Mouse (Mus musculus) adrenal gland, adult 18-20 months (tissue): ENCODE data around the gene Sema6d. TPM values are rescaled to one million over a fixed set of nuclear protein-coding genes. Genes with fewer than 3 reads are reported as not detected.

ENCODE experiments used
- DNase-seq, 2 experiments: peaks; one replicate each; pipeline ENCODE4 v3.0.0; 2021 to 2022; ENCODE audit warnings: low spot score in 2 of 2
- long read RNA-seq, 2 experiments: library from polyadenylated mRNA; stranded (forward); transcript quantifications; one replicate each; pipeline ENCODE4 v2.0.0; 2021
- total RNA-seq, 2 experiments: library from RNA; stranded (reverse); gene quantifications; 1 replicate in 1 of 2; 2 replicates in 1 of 2; pipeline ENCODE4 v1.2.3; 2021

Gene Sema6d
- total RNA-seq: 10 to 100 TPM in 1 of 2 experiments, 1 to 10 TPM in 1; 5.9 to 10.4 TPM
- long read RNA-seq, experiment 1, partial matches to known transcripts: 1 of 1 reads
- long read RNA-seq, experiment 1, other reads (novel, unspliced or antisense): 0 of 1 reads
- long read RNA-seq, experiment 2, partial matches to known transcripts: 0 of 1 reads
- long read RNA-seq, experiment 2, other reads (novel, unspliced or antisense): 1 of 1 reads

DNA sequence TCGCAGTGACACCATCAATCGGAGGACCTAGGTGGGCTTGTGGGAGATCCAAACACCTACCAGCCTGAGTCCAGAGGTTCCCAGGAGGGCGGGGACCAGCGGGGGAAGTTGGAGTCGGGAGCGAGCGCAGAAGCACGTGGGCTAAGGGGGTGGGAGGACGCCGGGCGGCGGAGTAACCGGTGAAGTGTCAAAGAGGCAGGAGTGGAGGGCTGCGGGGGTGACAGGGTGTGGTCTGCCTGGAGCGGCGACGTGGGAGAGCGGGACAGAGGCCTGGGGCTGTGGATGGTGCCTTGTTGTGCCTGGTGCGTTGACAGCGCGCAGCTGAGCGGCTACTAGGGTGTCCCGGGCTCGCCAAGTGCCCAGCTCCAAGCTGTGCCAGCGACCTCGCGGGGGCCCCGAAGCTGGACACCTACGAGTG is at the start of gene Sema6d:
Gene Sema6d (plus strand): TSS at position 157 of the 418 bp plus-strand sequence.
- no peak for DNase-seq

DNA sequence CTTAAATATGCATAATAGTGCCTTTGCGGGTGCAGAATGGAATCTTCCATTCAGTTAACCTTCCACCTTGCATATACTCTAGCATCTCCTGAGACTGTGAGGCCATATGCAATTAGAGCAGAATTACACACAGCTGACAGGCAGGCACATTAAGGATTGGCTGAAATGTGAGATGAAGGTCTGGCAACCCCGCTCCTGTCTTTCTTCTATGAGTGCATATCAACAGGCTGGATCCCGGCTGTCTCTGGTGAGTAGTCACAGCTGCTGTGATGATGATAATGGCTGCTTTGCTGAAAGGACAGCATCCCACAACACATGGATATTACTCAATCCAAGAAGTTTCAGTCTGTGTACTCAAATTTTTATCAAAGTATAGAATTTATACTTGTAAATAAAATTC is 29.9 kb upstream of the Sema6d start:
- DNase-seq: no peak

DNA sequence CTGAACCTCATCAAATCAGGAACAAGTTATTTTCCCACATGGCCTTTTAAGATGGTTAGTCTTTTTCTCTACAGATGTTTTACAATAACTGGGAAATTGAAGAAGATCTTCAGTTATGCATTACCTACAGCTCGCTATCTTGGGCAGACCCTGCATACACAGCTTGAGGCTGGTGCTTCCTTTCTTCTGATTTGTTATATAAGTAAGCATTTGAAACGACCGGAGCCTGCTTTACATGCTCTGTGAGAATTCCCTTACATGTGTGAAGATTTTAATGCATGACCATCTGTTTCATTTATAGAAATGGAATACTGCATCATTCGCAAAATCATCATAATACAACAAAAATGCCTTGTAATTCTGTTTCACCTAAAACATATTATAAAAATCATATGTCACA is 21.4 kb upstream of the Sema6d start:
- DNase-seq: no peak

DNA sequence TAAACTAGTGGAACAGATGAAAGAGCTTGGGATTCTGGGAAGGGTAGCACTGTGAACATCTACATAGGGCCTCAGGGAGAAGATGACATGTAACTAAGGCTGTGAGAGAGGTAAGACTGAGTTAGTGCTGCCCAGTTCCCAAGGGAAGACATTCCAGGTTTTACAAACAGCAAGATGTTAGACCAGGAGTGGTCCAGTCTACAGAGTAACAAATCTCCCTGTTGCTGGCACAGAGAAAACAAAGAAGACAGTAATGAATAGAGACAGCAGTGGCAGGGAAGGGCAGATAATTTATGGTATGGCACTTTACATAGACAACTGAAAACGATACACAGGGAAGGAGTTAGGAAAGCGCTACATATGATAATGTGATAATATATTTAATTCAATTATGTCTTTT is 19.1 kb upstream of the Sema6d start:
- no peak for DNase-seq

DNA sequence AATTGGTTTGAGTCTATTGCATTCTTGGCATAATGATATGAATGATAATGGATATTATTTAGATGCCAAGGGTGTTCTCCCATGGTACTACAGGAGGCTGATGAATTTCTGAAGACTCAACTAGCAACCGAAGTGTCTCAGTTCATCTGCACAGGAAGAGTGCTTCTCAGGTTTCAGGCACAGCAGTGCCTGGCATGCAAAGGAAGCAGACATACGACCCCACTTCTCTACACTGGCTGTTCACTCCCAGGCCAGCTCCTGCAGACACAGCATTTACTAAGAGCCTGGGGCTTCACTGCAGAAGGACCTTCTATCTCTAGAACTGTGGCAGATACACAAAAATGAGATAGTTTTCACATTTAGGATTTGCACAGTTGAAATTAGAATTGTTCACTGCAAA is 18.4 kb upstream of the Sema6d start:
- no peak for DNase-seq

- no peak for DNase-seq
Measured at GRCm38 (mm10) chr2:124090231-124091141, 717 bp downstream of the Sema6d start.

DNA sequence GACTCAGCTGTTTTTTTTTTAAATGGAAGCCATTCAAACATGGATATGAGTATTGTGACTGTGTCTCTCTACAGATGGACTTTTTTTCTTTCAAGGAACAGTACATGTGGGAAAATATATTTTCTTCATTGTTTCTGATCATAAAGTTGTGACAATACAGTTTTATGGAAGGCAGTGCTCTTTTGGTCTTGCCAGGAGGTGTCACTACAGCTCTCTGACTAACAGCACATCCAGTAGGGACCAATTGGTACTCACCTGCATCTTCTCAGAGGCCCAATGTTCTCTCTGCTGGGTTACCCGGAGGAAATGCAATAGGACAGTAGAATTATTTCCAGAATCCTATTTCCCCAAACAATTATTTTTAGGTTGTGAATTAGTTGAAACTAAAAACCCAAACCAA is 9.9 kb downstream of the Sema6d start:
- DNase-seq: no peak

DNA sequence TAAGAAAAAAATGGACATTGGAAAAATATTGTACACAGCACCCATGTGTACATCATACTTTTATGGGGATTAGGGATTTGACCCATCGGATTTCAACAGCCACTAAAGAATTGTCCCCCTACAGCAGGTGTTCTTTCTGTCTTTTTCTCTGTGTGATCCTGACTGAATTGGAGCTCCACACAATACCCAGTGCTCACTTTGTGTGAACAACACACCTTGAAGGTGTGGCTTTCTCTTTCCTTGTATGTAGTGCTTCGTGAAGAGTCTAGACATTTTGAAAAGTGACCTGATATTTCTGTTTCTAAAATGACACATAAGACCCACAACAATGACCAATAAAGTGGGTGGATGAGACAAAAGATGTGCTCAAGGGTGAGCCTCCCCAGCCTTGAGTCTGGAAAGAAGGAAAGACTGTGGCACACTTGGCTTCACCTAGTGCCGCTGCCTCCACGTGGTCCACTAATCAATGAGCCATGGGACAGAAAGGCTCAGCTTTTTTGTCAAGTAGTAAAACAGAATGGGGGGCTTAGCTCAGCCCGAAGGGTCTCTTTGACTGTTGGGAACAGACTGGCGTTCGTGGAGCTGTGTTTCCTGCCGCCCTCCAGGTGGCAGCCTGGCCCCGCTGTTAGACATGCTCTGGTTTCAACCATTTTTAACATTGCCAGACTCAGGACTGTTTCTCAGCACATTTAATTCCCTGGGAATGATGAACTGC is 10.9 kb downstream of the Sema6d start:
- DNase-seq: peak; percentile 32 to 46

DNA sequence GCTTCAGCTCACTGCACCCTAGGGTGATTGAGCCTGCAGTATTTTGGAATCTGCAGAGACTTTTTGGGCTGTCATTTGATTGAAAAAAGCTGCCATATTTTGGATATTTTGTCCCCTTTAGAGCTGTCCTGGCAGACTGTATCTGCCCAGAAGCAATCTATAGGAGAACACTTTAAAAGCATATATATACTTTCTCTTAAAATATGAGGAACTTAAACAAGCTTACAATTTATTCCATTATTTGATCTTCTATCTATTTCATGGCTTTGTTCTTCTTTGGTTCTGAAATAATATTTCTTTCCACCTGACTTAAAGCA is 11.4 kb downstream of the Sema6d start:
- DNase-seq: no peak

DNA sequence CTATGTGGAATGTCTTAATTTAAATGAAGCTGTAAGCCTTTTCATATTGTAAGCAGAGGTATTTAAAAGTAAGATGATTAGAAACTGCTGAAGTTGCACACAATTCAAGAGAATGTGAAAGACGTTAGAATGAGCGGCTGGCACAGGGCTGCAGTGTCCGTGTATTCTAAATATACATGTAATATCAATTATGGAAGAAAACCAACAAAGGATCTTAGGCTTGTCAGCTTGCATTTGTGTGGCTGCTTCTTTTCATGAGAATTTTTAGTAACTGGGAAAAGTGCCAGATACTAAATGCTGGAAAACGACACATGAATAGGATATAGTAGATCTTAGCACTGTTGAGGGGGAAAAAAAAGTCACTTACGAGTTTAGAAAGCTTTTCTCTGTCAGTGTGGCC is 11.8 kb downstream of the Sema6d start:
- DNase-seq: no peak

DNA sequence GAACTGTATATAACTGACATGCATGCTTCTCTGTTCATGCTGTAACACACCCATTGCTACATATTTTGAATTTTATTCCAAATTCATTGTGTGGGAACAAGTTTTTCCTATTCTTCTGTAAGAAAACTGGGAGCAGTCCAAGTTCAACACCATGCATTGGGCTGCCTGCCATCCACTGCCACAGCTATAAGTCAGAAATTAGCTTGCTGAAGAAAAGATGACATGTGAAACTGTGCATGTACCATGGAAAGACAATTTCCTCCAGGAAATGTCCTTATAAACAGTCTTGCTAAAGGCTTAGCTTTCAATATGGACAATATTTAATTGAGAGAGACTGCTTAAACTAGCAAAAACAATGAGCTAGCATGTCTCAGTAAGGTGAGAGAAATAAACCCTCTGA is 13.5 kb downstream of the Sema6d start:
- DNase-seq: no peak

DNA sequence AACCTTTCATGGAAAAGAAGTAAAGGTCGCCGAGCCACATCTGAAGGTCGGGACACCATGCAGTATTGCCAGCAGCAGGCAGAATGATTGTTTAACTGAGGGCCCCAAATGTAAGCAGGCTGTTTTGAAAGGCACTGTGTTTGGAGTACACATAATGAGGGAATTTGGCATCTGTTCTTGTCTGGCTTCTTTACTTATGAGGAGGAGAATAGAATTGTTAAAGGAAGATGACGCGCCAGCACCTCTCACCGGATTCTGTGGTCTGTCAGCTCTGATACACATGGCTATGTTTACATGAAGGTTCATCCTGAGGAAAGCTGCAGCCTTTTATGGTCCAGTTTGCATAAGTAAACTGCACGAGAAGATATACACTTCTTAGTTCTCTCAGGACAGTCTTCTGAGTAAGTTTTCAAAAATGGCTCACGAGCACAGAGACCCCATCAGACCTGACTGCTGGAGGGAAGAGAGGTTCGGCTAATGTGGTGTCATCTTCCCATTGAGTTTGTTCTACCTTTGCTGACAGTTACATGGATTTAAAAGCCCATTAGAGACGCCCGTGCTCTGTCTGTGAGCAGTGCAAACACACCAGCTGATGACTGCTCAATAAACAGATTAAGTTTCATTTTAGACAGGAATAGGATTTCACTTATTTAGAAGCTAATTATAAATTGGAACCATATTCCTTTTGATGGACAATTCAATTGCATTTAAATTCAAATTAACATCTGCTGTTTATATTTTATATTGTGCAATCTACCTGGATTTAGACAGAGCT is 28.9 kb downstream of the Sema6d start:
- no peak for DNase-seq

DNA sequence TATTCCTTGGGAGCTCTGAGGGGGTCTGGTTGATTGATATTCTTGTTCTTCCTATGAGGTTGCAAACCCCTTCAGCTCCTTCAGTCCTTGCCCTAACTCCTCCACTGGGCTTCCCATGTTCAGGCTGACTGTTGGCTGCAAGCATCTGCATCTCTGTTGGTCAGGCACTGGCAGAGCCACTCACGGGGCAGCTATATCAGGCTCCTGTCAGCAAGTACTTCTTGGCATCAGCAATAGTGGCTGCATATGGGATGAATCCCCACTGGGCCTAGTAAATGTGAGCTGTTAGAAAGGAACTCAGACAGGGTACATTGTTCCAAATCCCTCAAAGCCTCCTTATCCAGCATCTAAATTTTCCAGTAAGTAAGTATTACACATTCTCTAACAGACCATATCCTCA is 30.6 kb downstream of the Sema6d start:
- no peak for DNase-seq

GRCm38 (mm10) chr2:124121539-124121938 is 31.8 kb downstream of the Sema6d start:
- no peak for DNase-seq

GRCm38 (mm10) chr2:124125504-124125903 is 35.7 kb downstream of the Sema6d start:
- no peak for DNase-seq

- DNase-seq: no peak
Measured at GRCm38 (mm10) chr2:124126853-124127252, 37.1 kb downstream of the Sema6d start.

DNA sequence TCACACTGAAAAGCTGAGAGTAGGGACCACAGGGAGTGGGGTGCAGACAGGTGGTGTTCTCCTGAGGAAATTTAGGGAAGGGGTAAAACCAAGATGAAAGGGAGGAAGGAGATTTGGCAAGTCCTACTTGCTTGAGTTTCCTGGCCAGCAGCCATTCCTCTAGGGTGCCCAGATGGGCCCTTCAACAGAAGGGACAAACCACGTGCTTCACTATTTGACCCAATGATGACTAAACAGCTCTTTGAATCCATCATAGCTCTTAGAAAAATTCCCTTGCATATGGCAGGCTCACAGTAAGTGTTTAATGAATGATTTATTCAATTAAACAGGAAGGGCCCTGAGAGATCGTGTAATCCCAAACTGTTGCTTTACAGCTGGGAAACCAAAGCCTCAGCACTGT is 41.1 kb downstream of the Sema6d start:
- no peak for DNase-seq

DNA sequence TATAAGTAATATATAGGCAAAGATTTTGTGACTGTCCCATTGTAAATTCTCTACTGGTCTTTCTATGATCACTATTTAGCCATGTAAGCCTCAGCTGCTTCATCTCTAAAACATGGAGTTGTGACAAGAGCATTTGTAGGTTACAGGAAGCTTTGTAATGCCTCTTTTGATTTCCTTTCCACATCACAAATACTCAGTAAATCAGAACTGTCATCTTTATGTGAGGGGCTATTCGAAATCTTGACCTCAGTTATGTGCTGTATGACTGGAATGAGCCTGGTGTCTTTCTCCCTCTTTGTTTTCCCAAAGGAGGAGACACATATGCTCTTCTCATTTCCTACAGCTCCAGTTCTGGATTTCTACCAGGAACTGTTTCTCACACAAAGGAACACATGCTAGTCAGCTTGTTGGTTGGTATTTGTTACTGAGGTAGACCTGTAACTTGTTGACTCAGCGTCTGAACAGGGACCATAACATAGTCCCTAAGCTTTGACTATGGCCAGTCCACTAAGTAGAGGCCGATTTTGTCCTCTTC is 51.8 kb downstream of the Sema6d start:
- no peak for DNase-seq

- DNase-seq: no peak
Measured at GRCm38 (mm10) chr2:124145528-124145927, 55.8 kb downstream of the Sema6d start.

DNA sequence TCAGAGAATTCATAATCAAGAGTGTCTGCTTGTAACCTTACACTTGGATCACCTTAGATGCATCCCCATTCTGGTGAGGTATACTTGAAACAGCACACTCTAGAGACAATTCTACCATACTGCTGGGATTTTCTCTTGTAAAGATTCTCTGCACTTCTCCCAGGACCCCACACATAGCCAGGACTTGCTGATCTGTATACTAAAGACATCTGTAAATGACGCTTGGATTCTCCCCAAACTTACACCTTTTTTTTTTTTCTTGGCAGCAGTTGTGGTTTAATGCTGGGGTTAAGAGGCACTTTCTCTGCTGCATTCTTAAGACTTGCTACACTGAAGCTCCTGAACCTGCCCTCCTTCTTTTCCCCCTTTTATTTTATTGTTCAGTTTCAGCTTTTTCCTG is 68.4 kb downstream of the Sema6d start:
- no peak for DNase-seq

- no peak for DNase-seq
Measured at GRCm38 (mm10) chr2:124162001-124162599, 72.3 kb downstream of the Sema6d start.
